ENCODE assay signal across 17 mouse cellular contexts in genomic region chr9:103726751-103727462, GRCm38 (mm10). TPM values are rescaled to one million over a fixed set of nuclear protein-coding genes. Genes with fewer than 3 reads are reported as not detected.
A peak's percentile ranks its signal among the peaks of the same experiment; 100 is the strongest.
DNase-seq lines count a peak whose midpoint lies in the region; ATAC-seq and TF ChIP-seq lines count a peak whose summit lies in the region.
"Had no signal": no experiment of that assay in that cellular context is flagged by ENCODE, and none has a peak within 500 bp of the region (broad histone marks: within the 10 kb centered on the region; RNA-seq: fewer than 3 reads in every experiment).

No protein-coding gene starts in this region.

- 0 out of 2 replicates have a peak, but pooled peaks have one; percentile 36 for TF ChIP-seq EP300 in lung, postnatal 0 days (IDR thresholded peaks at IDR 0.05)

- ATAC-seq in forebrain, embryonic 15.5 days (replicated peaks): no peak
- ATAC-seq in lung, postnatal 0 days: peak; percentile 17; the same call in 1 of the 2 replicates
- ATAC-seq in forebrain, embryonic 16.5 days: no peak
- ATAC-seq in heart, embryonic 12.5 days (ENCODE audit: insufficient number of reproducible peaks, low FRiP score): no peak
- ATAC-seq: activated CD4-positive, CD25-positive, alpha-beta regulatory T cell, adult 4 months; intestine, embryonic 15.5 days had no signal

- H3K9ac ChIP-seq in forebrain, embryonic 15.5 days (replicated peaks): no peak overlapping the region
- H3K9ac ChIP-seq in lung, postnatal 0 days (replicated peaks; ENCODE audit: low read depth): no peak overlapping the region
- no peak overlapping the region for H3K9ac ChIP-seq in forebrain, embryonic 16.5 days (replicated peaks; ENCODE audit: low read depth, low read length)
- H3K9ac ChIP-seq in heart, embryonic 12.5 days: no peak overlapping the region
- H3K9ac ChIP-seq: hindbrain, embryonic 12.5 days; intestine, embryonic 15.5 days; liver, embryonic 14.5 days had no signal

- peak overlapping the region; percentile 38 for H3K27ac ChIP-seq in forebrain, embryonic 15.5 days (replicated peaks)
- no peak overlapping the region for H3K27ac ChIP-seq in forebrain, embryonic 10.5 days
- H3K27ac ChIP-seq in lung, postnatal 0 days (ENCODE audit: low read length): no peak overlapping the region
- peak overlapping the region; percentile 67 for H3K27ac ChIP-seq in forebrain, embryonic 16.5 days (ENCODE audit: low read length)
- H3K27ac ChIP-seq in heart, embryonic 12.5 days (ENCODE audit: poor library complexity, severe bottlenecking): no peak overlapping the region
- H3K27ac ChIP-seq: hindbrain, embryonic 12.5 days; intestine, embryonic 15.5 days; liver, embryonic 14.5 days had no signal

- no peak overlapping the region for H3K4me2 ChIP-seq in forebrain, embryonic 15.5 days (replicated peaks)
- no peak overlapping the region for H3K4me2 ChIP-seq in lung, postnatal 0 days (replicated peaks; ENCODE audit: low read depth, low read length)
- H3K4me2 ChIP-seq in forebrain, embryonic 16.5 days (ENCODE audit: low read length): no peak overlapping the region
- no peak overlapping the region for H3K4me2 ChIP-seq in heart, embryonic 12.5 days
- H3K4me2 ChIP-seq: hindbrain, embryonic 12.5 days; intestine, embryonic 15.5 days had no signal

- H3K4me1 ChIP-seq in forebrain, embryonic 15.5 days: 0 out of 2 replicates have a peak, but pooled peaks cover 9% of the 10 kb centered on the region
- H3K4me1 ChIP-seq in forebrain, embryonic 10.5 days: no peaks in the 10 kb centered on the region
- H3K4me1 ChIP-seq in lung, postnatal 0 days (ENCODE audit: insufficient read depth, low read depth, low read length): no peaks in the 10 kb centered on the region
- peaks cover 9% of the 10 kb centered on the region for H3K4me1 ChIP-seq in forebrain, embryonic 16.5 days (replicated peaks; ENCODE audit: control insufficient read depth, insufficient read depth, low read length)
- H3K4me1 ChIP-seq in heart, embryonic 12.5 days (replicated peaks): peaks cover 19% of the 10 kb centered on the region
- H3K4me1 ChIP-seq: hindbrain, embryonic 12.5 days; intestine, embryonic 15.5 days had no signal

- DNase-seq in forebrain, embryonic 10.5 days (ENCODE audit: extremely low spot score, low spot score): no peak
- peak; percentile 9 for DNase-seq in lung, postnatal 0 days (ENCODE audit: low spot score)
- no peak for DNase-seq in lung, postnatal 25 days (ENCODE audit: low spot score)
- DNase-seq in layer of hippocampus, postnatal 36 days: peak; percentile 42 to 47
- DNase-seq in ovary, postnatal 36 days (ENCODE audit: low spot score): no peak
- DNase-seq: cerebellum, postnatal 14 days; heart, adult 11 months; lung, postnatal 10 days had no signal

- H3K27me3 ChIP-seq in forebrain, embryonic 15.5 days: no peaks in the 10 kb centered on the region
- no peaks in the 10 kb centered on the region for H3K27me3 ChIP-seq in forebrain, embryonic 10.5 days (ENCODE audit: poor library complexity, severe bottlenecking)
- no peaks in the 10 kb centered on the region for H3K27me3 ChIP-seq in lung, postnatal 0 days (replicated peaks; ENCODE audit: insufficient read depth, low read length)
- H3K27me3 ChIP-seq in forebrain, embryonic 16.5 days (replicated peaks; ENCODE audit: control insufficient read depth, insufficient read depth, low read length): no peaks in the 10 kb centered on the region
- H3K27me3 ChIP-seq in heart, embryonic 12.5 days (replicated peaks): no peaks in the 10 kb centered on the region
- H3K27me3 ChIP-seq: hindbrain, embryonic 12.5 days; intestine, embryonic 15.5 days had no signal

- 64% methylated on average over 16 of the region's 16 CpGs for WGBS in forebrain, embryonic 15.5 days
- 88% methylated on average over 16 of the region's 16 CpGs for WGBS in forebrain, embryonic 10.5 days
- 75% methylated on average over 16 of the region's 16 CpGs for WGBS in lung, postnatal 0 days
- WGBS in forebrain, embryonic 16.5 days: 68% methylated on average over 16 of the region's 16 CpGs
- 90% methylated on average over 16 of the region's 16 CpGs for WGBS in heart, embryonic 12.5 days

- H3K4me3 ChIP-seq in forebrain, embryonic 15.5 days: no peak overlapping the region
- no peak overlapping the region for H3K4me3 ChIP-seq in forebrain, embryonic 10.5 days
- no peak overlapping the region for H3K4me3 ChIP-seq in lung, postnatal 0 days (ENCODE audit: low read depth, low read length)
- H3K4me3 ChIP-seq in forebrain, embryonic 16.5 days (replicated peaks; ENCODE audit: low read length): no peak overlapping the region
- no peak overlapping the region for H3K4me3 ChIP-seq in heart, embryonic 12.5 days
- H3K4me3 ChIP-seq: erythroblast, embryonic 14.5 days; hindbrain, embryonic 12.5 days; intestine, embryonic 15.5 days had no signal

- H3K36me3 ChIP-seq in forebrain, embryonic 15.5 days: no peaks in the 10 kb centered on the region
- 0 out of 2 replicates have a peak, but pooled peaks cover 6% of the 10 kb centered on the region for H3K36me3 ChIP-seq in forebrain, embryonic 10.5 days (replicated peaks)
- no peaks in the 10 kb centered on the region for H3K36me3 ChIP-seq in lung, postnatal 0 days (ENCODE audit: insufficient read depth, low read length)
- H3K36me3 ChIP-seq in forebrain, embryonic 16.5 days (ENCODE audit: control insufficient read depth, insufficient read depth): no peaks in the 10 kb centered on the region
- H3K36me3 ChIP-seq in heart, embryonic 12.5 days: peaks cover 23% of the 10 kb centered on the region
- H3K36me3 ChIP-seq: hindbrain, embryonic 12.5 days; intestine, embryonic 15.5 days had no signal

- no peak for TF ChIP-seq CTCF in lung, postnatal 0 days (IDR thresholded peaks at IDR 0.05)

- H3K9me3 ChIP-seq in forebrain, embryonic 15.5 days: no peaks in the 10 kb centered on the region
- H3K9me3 ChIP-seq in forebrain, embryonic 10.5 days: no peaks in the 10 kb centered on the region
- H3K9me3 ChIP-seq in lung, postnatal 0 days (ENCODE audit: low read length): no peaks in the 10 kb centered on the region
- H3K9me3 ChIP-seq in forebrain, embryonic 16.5 days (ENCODE audit: control insufficient read depth, low read length): no peaks in the 10 kb centered on the region
- no peaks in the 10 kb centered on the region for H3K9me3 ChIP-seq in heart, embryonic 12.5 days (replicated peaks)
- H3K9me3 ChIP-seq: hindbrain, embryonic 12.5 days; intestine, embryonic 15.5 days had no signal

RNA-seq across cellular contexts. Expression of gene Tmem108, which starts 34.7 kb away (rescaled TPM):
- polyA plus RNA-seq in forebrain, embryonic 15.5 days (2015; fragmentation: Nextera tagmentation; extraction: Ambion mirVana): 72.3 and 78.0 TPM in 2 replicates
- polyA plus RNA-seq in forebrain, embryonic 10.5 days (2016; fragmentation: Nextera tagmentation; extraction: Ambion mirVana): 14.1 and 16.7 TPM in 2 replicates
- 7.3 and 9.3 TPM in 2 replicates for polyA plus RNA-seq in lung, postnatal 0 days (2015; fragmentation: Nextera tagmentation; extraction: Ambion mirVana)
- 72.3 and 88.6 TPM in 2 replicates for polyA plus RNA-seq in forebrain, embryonic 16.5 days (2015; fragmentation: Nextera tagmentation; extraction: Ambion mirVana)
- 10 to 100 TPM; 36.7 to 44.1 TPM for total RNA-seq in layer of hippocampus, postnatal 36 days (2021)
- polyA plus RNA-seq in heart, embryonic 12.5 days (2016; fragmentation: Nextera tagmentation; extraction: Ambion mirVana): 97.5 and 105 TPM in 2 replicates
- total RNA-seq: gastrocnemius, adult 18-20 months had no signal
- polyA plus RNA-seq: erythroblast, embryonic 14.5 days had no signal

Comparison
In these comparisons a context has a peak if more than half of its experiments do, and no peak if none do; other contexts are left out.
1. H3K27ac ChIP-seq: peak in forebrain, embryonic 15.5 days (single experiment) and forebrain, embryonic 16.5 days (single experiment); none in forebrain, embryonic 10.5 days (single experiment), lung, postnatal 0 days (single experiment) and heart, embryonic 12.5 days (single experiment).
2. DNase-seq: peak in lung, postnatal 0 days (single experiment) and layer of hippocampus, postnatal 36 days (2 of 2); none in forebrain, embryonic 10.5 days (single experiment), lung, postnatal 25 days (single experiment) and ovary, postnatal 36 days (single experiment).